Mouse (Mus musculus) left cerebral cortex, postnatal 36 days (tissue): ENCODE results near the gene B3gnt2. TPM values are rescaled to one million over a fixed set of nuclear protein-coding genes. Genes with fewer than 3 reads are reported as not detected.
A peak's percentile ranks its signal among the peaks of the same experiment; 100 is the strongest.

Source experiments
- DNase-seq, 2 experiments: peaks; one replicate each; pipeline ENCODE4 v3.0.0; 2021 to 2022; ENCODE audit warnings: low spot score in 2 of 2, mixed read lengths in 1 of 2
- intact Hi-C: fragments of 180-260 bp; cut with DNase I; formaldehyde crosslinking; loops from one replicate; pipeline ENCODE4 v1.15.1; 2025
- total RNA-seq, 2 experiments: library from RNA; stranded (reverse); gene quantifications; 2 replicates each; pipeline ENCODE4 v1.2.3; 2021

Gene B3gnt2
- total RNA-seq, result 10 to 100 TPM; 14.1 to 15.9 TPM

- no peak for DNase-seq
Measured at GRCm38 (mm10) chr11:22860335-22861227, at the start of gene B3gnt2. B3gnt2 (minus strand) TSS chr11:22860961.

GRCm38 (mm10) chr11:22906453-22906865 is 45.7 kb upstream of the B3gnt2 start:
- DNase-seq, result no peak
- intact Hi-C loops, result no loop called here

More at GRCm38 (mm10) chr11:22860335-22861227, at the start of gene B3gnt2:
- intact Hi-C loops, result no loop called here

DNA sequence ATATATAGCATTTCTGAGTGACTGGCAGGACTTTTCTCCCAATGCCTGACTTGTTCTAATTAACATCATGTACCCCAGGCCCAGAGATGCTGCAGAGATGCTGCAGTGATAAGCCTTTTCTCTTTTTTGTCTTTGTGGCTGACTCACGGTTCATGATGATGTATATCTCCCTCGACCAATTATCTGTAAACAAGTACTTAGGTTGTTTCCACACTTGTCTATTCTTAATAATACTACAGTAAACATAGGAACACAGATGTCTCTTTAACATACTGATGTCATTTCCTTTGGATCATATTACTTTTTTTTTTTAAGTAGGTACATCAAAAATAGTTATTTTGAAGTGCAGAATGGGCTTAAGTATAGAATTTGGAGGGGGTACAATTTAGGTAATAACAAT is 42.2 kb upstream of the B3gnt2 start:
- no peak for DNase-seq
- intact Hi-C loops, result no loop called here

DNA sequence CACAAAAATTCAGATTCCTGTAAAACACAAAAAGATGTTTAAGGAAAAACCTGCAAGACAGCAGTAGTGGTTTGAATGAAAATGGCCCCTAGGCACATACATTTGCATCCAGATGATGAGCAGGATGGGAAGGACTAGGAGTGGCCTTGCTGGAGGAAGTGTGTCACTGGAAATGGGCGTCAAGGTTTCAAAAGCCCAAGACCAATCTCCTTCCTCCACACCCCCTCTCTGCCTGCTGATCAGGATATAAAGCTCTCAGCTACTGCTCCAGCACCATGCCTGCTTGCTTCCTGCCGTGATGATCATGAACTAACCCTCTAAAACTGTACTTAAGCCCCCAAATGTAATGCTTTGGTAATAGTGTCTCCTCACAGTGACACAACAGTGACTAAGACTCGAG is 39.3 kb upstream of the B3gnt2 start:
- intact Hi-C loops, result no loop called here
- DNase-seq, result no peak

- intact Hi-C loops, result no loop called here
- DNase-seq, result no peak
Measured at GRCm38 (mm10) chr11:22897642-22898041, 36.9 kb upstream of the B3gnt2 start.

DNA sequence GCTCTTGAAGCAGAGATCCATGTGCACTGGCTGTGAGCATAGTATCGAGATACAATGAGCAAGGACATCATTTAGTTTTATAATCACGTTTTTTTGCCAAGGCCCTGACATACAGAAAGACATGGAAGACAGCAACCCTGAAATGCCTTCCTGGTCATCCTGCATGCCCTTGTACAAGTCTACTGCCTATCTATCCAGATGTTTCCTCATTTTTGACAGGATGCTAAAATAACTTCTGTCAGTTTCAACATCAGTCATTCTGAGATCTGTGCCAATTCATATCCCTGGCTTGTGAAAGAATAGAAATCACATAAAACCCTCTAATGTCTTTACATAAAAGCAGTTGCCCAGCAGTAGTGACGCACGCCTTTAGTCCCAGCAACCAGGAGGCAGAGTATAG is 36.4 kb upstream of the B3gnt2 start:
- intact Hi-C loops, result no loop called here
- no peak for DNase-seq

DNA sequence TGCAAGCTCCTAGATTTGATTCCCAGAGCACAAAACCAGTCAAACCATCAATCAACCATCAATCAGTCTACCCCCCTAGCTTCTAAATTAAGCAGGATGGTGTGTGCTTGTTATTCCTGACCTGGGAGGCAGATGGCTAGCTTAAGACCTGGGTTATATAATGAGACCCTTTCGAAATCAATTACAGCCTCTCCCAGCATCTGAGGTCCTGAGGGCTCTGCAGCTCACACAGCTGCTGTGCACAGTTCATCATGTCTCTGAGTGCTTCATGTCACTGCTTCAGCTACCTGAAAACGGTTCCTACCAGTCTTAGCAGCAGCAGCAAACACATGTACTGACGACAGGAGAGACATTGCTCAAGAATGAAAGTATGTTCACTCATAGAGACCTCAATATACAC is 32.3 kb upstream of the B3gnt2 start:
- intact Hi-C loops, result no loop called here
- no peak for DNase-seq

GRCm38 (mm10) chr11:22892466-22892865 is 31.7 kb upstream of the B3gnt2 start:
- intact Hi-C loops, result no loop called here
- DNase-seq, result no peak

GRCm38 (mm10) chr11:22891876-22892275 is 31.1 kb upstream of the B3gnt2 start:
- DNase-seq, result no peak
- intact Hi-C loops, result no loop called here

DNA sequence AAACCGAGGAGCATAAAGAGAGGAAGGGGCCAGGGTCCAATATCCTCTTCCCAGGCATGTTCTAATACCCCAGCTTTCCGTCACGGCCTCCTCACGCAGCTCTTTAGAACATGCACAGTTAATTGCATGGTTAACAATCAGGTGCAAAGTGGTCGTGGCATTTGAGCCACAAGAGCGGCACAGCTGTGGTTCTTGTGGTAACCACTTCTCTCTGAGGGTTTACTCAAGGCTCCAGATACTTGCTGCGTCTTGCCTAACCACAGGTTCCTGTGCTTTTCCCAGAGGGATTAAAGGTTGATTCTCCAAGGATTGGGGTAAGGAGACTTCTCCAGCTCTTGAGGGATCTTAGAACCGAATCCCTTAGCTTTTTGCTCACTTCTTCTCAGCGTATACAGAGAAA is 30.5 kb upstream of the B3gnt2 start:
- intact Hi-C loops, result no loop called here
- no peak for DNase-seq

GRCm38 (mm10) chr11:22889224-22889623 is 28.5 kb upstream of the B3gnt2 start:
- intact Hi-C loops, result no loop called here
- peak; percentile 31 to 49 for DNase-seq

DNA sequence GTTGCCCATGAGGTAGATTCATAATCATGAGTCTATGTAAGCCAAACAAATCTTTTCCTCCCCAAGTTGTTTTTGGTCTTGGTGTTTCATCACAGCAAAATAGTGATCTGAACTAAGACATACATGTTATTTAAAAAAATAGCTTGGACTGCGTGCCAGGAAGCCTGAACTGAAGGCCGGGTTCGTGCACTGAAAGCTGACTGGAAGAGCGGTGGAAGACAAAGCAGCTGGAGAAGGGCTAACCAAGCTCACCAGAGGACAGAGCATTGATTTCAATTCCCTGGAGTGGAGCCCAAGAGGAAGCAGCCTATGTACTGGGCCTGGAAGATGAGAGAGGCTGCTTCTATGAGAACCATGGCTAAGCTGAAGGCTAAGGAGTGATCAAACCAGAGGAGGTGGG is 26.2 kb upstream of the B3gnt2 start:
- intact Hi-C loops, result no loop called here
- DNase-seq, result no peak

DNA sequence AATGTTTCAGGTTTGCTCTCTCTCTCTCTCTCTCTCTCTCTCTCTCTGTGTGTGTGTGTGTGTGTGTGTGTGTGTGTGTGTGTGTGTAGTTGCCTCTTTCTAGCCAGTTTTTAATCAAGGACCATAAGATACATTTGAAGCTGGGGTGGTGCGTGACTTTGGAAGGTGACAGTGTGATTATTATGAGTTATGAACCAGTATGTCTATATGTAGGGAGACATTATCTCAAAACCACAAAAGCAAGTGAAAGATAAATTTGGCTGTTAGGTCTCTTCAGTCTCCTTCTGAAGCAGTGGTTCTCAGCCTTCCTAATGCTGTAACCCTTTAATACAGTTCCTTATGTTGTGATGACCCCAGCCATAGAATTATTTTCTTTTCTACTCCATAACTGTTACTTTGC is 24.6 kb upstream of the B3gnt2 start:
- intact Hi-C loops, result no loop called here
- DNase-seq, result no peak

DNA sequence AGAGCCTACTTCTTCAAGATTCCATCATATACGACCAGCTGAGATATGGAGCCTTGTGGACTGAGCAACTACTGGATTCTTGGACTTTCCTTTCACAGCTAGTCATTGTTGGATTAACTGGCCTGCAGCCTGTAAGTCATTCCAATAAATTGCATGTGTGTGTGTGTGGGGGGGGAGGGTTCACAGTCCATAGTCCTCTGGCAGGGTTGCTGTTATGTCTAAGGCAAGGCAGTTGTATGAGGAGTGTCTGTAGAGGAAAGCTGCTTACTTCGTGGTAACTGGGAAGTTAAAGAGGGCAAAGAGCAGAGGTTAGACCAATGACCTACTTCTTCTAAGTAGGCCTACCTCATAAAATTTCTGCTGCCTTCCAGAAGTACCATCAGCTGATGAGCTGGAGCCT is 22.9 kb upstream of the B3gnt2 start:
- intact Hi-C loops, result no loop called here
- no peak for DNase-seq

DNA sequence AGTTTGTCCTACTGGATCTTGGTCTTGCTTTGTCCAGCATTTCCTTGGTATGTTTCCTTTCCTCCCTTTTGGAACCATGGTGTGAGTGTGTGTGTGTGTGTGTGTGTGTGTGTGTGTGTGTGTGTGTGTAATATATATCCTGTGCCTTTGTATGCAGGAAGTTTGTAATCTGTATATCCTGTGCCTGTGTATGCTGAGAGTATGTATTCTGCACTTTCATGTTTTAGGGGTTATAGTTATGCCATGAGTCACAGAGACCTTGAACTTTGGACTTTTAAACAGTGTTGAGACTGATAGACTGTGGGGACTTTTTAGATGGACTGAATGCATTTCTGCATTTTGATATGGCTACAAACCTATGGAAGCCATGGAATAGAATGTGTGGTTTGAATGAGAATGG is 22.2 kb upstream of the B3gnt2 start:
- intact Hi-C loops, result no loop called here
- DNase-seq, result no peak

DNA sequence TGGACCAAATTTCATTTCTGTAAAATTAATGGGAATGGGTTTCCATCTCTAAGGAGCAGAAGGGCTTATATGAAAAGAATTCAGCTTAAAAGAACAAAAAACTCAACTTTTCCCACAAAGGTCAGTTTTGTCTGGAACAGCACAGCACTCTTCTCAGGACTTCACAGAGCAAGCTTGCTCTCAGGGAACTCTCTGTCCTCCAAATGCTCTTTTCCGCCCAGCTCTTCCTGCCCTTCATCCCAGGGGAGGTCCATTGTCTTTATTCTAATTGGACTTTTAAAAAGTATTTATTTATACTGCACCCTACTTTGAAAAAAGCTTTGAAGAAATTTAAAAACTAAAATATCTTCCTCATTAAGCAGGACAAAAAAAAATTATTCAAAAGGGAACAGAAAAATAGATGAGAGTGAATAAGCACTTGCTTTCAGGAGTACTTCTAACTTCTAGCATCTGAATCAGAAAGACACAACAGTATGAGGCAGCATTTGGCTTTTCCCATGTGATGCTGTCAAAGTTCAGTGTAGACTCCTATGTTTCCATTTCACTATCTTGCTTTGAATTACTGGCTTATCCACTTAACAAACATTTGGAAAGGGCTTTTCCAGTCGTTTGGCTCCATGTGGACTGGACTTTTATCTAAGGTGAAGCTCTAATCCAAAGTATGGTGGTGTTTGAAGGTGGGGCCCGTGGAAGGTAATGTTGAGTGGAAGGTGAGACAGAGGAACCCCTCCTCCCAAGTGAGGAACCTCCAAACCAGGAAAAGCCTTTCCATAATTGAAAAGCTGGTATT is 19.8 kb upstream of the B3gnt2 start:
- DNase-seq, result no peak
- intact Hi-C loops, result no loop called here

GRCm38 (mm10) chr11:22879645-22880044 is 18.9 kb upstream of the B3gnt2 start:
- intact Hi-C loops, result no loop called here

GRCm38 (mm10) chr11:22876680-22877330 is 16.0 kb upstream of the B3gnt2 start:
- intact Hi-C loops, result no loop called here
- DNase-seq, result no peak

More at GRCm38 (mm10) chr11:22879645-22880044, 18.9 kb upstream of the B3gnt2 start:
- no peak for DNase-seq

GRCm38 (mm10) chr11:22875279-22875678 is 14.5 kb upstream of the B3gnt2 start:
- DNase-seq, result no peak
- intact Hi-C loops, result no loop called here

- peak in 1 of 2 experiments; percentile 19 for DNase-seq
- intact Hi-C loops, result no loop called here
Measured at GRCm38 (mm10) chr11:22874747-22875146, 14.0 kb upstream of the B3gnt2 start.
